Comparison of ENCODE assay signal across 8 mouse cellular contexts in genomic region chr4:148158436-148159348, GRCm38 (mm10). TPM values are rescaled to one million over a fixed set of nuclear protein-coding genes. Genes with fewer than 3 reads are reported as not detected.
A peak's percentile ranks its signal among the peaks of the same experiment; 100 is the strongest.
DNase-seq lines count a peak whose midpoint lies in the region; ATAC-seq lines count a peak whose summit lies in the region.

No protein-coding gene starts in this region.

- peaks cover 32% of the 10 kb centered on the region for H3K36me3 ChIP-seq in heart, embryonic 12.5 days
- peaks cover 38% of the 10 kb centered on the region for H3K36me3 ChIP-seq in embryonic facial prominence, embryonic 10.5 days (replicated peaks)
- H3K36me3 ChIP-seq in midbrain, embryonic 10.5 days = peaks cover 49% of the 10 kb centered on the region

- peaks cover 38% of the 10 kb centered on the region for H3K27me3 ChIP-seq in heart, embryonic 12.5 days (replicated peaks)
- peaks cover 57% of the 10 kb centered on the region for H3K27me3 ChIP-seq in embryonic facial prominence, embryonic 10.5 days (replicated peaks; ENCODE audit: low read depth, poor library complexity, severe bottlenecking)
- H3K27me3 ChIP-seq in midbrain, embryonic 10.5 days (ENCODE audit: low read depth, poor library complexity, severe bottlenecking) = peaks cover 43% of the 10 kb centered on the region

- no peaks in the 10 kb centered on the region for H3K9me3 ChIP-seq in heart, embryonic 12.5 days (replicated peaks)
- H3K9me3 ChIP-seq in embryonic facial prominence, embryonic 10.5 days = no peaks in the 10 kb centered on the region
- H3K9me3 ChIP-seq in midbrain, embryonic 10.5 days (replicated peaks) = no peaks in the 10 kb centered on the region

- 25% methylated on average over 27 of the region's 27 CpGs for WGBS in heart, embryonic 12.5 days
- 26% methylated on average over 27 of the region's 27 CpGs for WGBS in embryonic facial prominence, embryonic 10.5 days
- WGBS in midbrain, embryonic 10.5 days = 25% methylated on average over 27 of the region's 27 CpGs

- H3K4me3 ChIP-seq in heart, embryonic 12.5 days = peak overlapping the region; percentile 79
- H3K4me3 ChIP-seq in embryonic facial prominence, embryonic 10.5 days = peak overlapping the region; percentile 76
- H3K4me3 ChIP-seq in midbrain, embryonic 10.5 days = peak overlapping the region; percentile 83

- peak overlapping the region; percentile 98 for H3K4me2 ChIP-seq in heart, embryonic 12.5 days

- no peak for DNase-seq in heart, adult 8-10 months (ENCODE audit: low spot score)
- peak; percentile 54 for DNase-seq in ES-CJ7 (ENCODE audit: low read depth, low spot score)
- peak; percentile 52 for DNase-seq in embryonic facial prominence, embryonic 10.5 days (ENCODE audit: low spot score)
- DNase-seq in kidney, adult 9 months = peak; percentile 44
- peak; percentile 52 for DNase-seq in midbrain, embryonic 10.5 days (ENCODE audit: low spot score)
- no peak for DNase-seq in adrenal gland, adult 8-10 months

- H3K4me1 ChIP-seq in heart, embryonic 12.5 days (replicated peaks) = peaks cover 24% of the 10 kb centered on the region
- H3K4me1 ChIP-seq in embryonic facial prominence, embryonic 10.5 days = peaks cover 39% of the 10 kb centered on the region
- H3K4me1 ChIP-seq in midbrain, embryonic 10.5 days = peaks cover 44% of the 10 kb centered on the region

- peak overlapping the region; percentile 87 for H3K9ac ChIP-seq in heart, embryonic 12.5 days

- peak overlapping the region; percentile 73 for H3K27ac ChIP-seq in heart, embryonic 12.5 days (ENCODE audit: poor library complexity, severe bottlenecking)
- peak overlapping the region; percentile 85 for H3K27ac ChIP-seq in embryonic facial prominence, embryonic 10.5 days (replicated peaks)
- peak overlapping the region; percentile 93 for H3K27ac ChIP-seq in midbrain, embryonic 10.5 days (replicated peaks)

- ATAC-seq in heart, embryonic 12.5 days (ENCODE audit: insufficient number of reproducible peaks, low FRiP score) = no peak
- no peak for ATAC-seq in erythroid progenitor cell, adult 5-6 weeks (replicated peaks; ENCODE audit: low FRiP score, poor library complexity, severe bottlenecking)

RNA-seq across cellular contexts. Expression of gene Fbxo44, which starts 1.6 kb away (rescaled TPM):
- 24.9 and 25.1 TPM in 2 replicates for polyA plus RNA-seq in heart, embryonic 12.5 days (2016; fragmentation: Nextera tagmentation; extraction: Ambion mirVana)
- total RNA-seq in heart, adult 8-10 months (2022) = 10 to 100 TPM; 25.2 to 33.4 (median 25.5) TPM
- polyA plus RNA-seq in embryonic facial prominence, embryonic 10.5 days (2016; fragmentation: Nextera tagmentation; extraction: Ambion mirVana) = 18.0 and 21.3 TPM in 2 replicates
- polyA plus RNA-seq in midbrain, embryonic 10.5 days (2016; fragmentation: Nextera tagmentation; extraction: Ambion mirVana) = 39.6 and 58.5 TPM in 2 replicates
- total RNA-seq in erythroid progenitor cell, adult 5-6 weeks (2015; ENCODE audit: low replicate concordance) = 1.1 TPM in 1 of 2 replicates, not detected in the other
- total RNA-seq in erythroid progenitor cell, adult 5-6 weeks (2017; ENCODE audit: low replicate concordance) = not detected in 2 replicates
- total RNA-seq in adrenal gland, adult 8-10 months (2022) = 10 to 100 TPM; 15.3 to 41.5 (median 26.8) TPM

RNA-seq across cellular contexts. Expression of gene Fbxo2, which starts 1.7 kb away (rescaled TPM):
- polyA plus RNA-seq in heart, embryonic 12.5 days (2016; fragmentation: Nextera tagmentation; extraction: Ambion mirVana) = 0.70 and 0.92 TPM in 2 replicates
- under 1 TPM; 0.27 to 0.57 (median 0.31) TPM for total RNA-seq in heart, adult 8-10 months (2022)
- 0.82 and 1.1 TPM in 2 replicates for polyA plus RNA-seq in embryonic facial prominence, embryonic 10.5 days (2016; fragmentation: Nextera tagmentation; extraction: Ambion mirVana)
- polyA plus RNA-seq in midbrain, embryonic 10.5 days (2016; fragmentation: Nextera tagmentation; extraction: Ambion mirVana) = 1.1 and 1.3 TPM in 2 replicates
- total RNA-seq in erythroid progenitor cell, adult 5-6 weeks (2015; ENCODE audit: low replicate concordance) = not detected in 2 replicates
- not detected in 2 replicates for total RNA-seq in erythroid progenitor cell, adult 5-6 weeks (2017; ENCODE audit: low replicate concordance)
- total RNA-seq in adrenal gland, adult 8-10 months (2022) = 10 to 100 TPM in 3 of 4 experiments, 1 to 10 TPM in 1; 9.8 to 15.7 (median 13.4) TPM

RNA-seq across cellular contexts. Expression of gene Fbxo6, which starts 6.8 kb away (rescaled TPM):
- polyA plus RNA-seq in heart, embryonic 12.5 days (2016; fragmentation: Nextera tagmentation; extraction: Ambion mirVana) = 20.2 and 22.9 TPM in 2 replicates
- total RNA-seq in heart, adult 8-10 months (2022) = 10 to 100 TPM; 36.1 to 44.0 (median 39.6) TPM
- polyA plus RNA-seq in embryonic facial prominence, embryonic 10.5 days (2016; fragmentation: Nextera tagmentation; extraction: Ambion mirVana) = 8.3 and 10.6 TPM in 2 replicates
- 11.4 and 13.0 TPM in 2 replicates for polyA plus RNA-seq in midbrain, embryonic 10.5 days (2016; fragmentation: Nextera tagmentation; extraction: Ambion mirVana)
- 3.2 TPM in 1 of 2 replicates, not detected in the other for total RNA-seq in erythroid progenitor cell, adult 5-6 weeks (2015; ENCODE audit: low replicate concordance)
- total RNA-seq in erythroid progenitor cell, adult 5-6 weeks (2017; ENCODE audit: low replicate concordance) = 2.1 TPM in 1 of 2 replicates, not detected in the other
- total RNA-seq in adrenal gland, adult 8-10 months (2022) = 10 to 100 TPM; 50.2 to 84.6 (median 64.4) TPM

RNA-seq across cellular contexts. Expression of gene Draxin, which starts 28.2 kb away (rescaled TPM):
- polyA plus RNA-seq in heart, embryonic 12.5 days (2016; fragmentation: Nextera tagmentation; extraction: Ambion mirVana) = 0.05 and 0.08 TPM in 2 replicates
- total RNA-seq in heart, adult 8-10 months (2022) = under 1 TPM; 0.06 to 0.20 (median 0.07) TPM
- 1.5 and 2.4 TPM in 2 replicates for polyA plus RNA-seq in embryonic facial prominence, embryonic 10.5 days (2016; fragmentation: Nextera tagmentation; extraction: Ambion mirVana)
- polyA plus RNA-seq in midbrain, embryonic 10.5 days (2016; fragmentation: Nextera tagmentation; extraction: Ambion mirVana) = 5.3 and 7.5 TPM in 2 replicates
- total RNA-seq in erythroid progenitor cell, adult 5-6 weeks (2015; ENCODE audit: low replicate concordance) = 0.42 TPM in 1 of 2 replicates, not detected in the other
- total RNA-seq in erythroid progenitor cell, adult 5-6 weeks (2017; ENCODE audit: low replicate concordance) = not detected in 2 replicates
- total RNA-seq in adrenal gland, adult 8-10 months (2022) = under 1 TPM; 0.06 to 0.15 (median 0.12) TPM

RNA-seq across cellular contexts. Expression of gene Mad2l2, which starts 28.5 kb away (rescaled TPM):
- polyA plus RNA-seq in heart, embryonic 12.5 days (2016; fragmentation: Nextera tagmentation; extraction: Ambion mirVana) = 36.6 and 39.3 TPM in 2 replicates
- total RNA-seq in heart, adult 8-10 months (2022) = 10 to 100 TPM in 3 of 4 experiments, 1 to 10 TPM in 1; 6.9 to 13.6 (median 11.7) TPM
- polyA plus RNA-seq in embryonic facial prominence, embryonic 10.5 days (2016; fragmentation: Nextera tagmentation; extraction: Ambion mirVana) = 63.3 and 67.3 TPM in 2 replicates
- 72.6 and 85.2 TPM in 2 replicates for polyA plus RNA-seq in midbrain, embryonic 10.5 days (2016; fragmentation: Nextera tagmentation; extraction: Ambion mirVana)
- total RNA-seq in erythroid progenitor cell, adult 5-6 weeks (2015; ENCODE audit: low replicate concordance) = 11.5 and 20.5 TPM in 2 replicates
- total RNA-seq in erythroid progenitor cell, adult 5-6 weeks (2017; ENCODE audit: low replicate concordance) = 0.30 and 5.5 TPM in 2 replicates
- 10 to 100 TPM; 24.5 to 32.7 (median 28.9) TPM for total RNA-seq in adrenal gland, adult 8-10 months (2022)

Comparison
In these comparisons a context has a peak if more than half of its experiments do, and no peak if none do; other contexts are left out.
1. DNase-seq: peak in ES-CJ7 (single experiment), embryonic facial prominence, embryonic 10.5 days (single experiment), kidney, adult 9 months (single experiment) and midbrain, embryonic 10.5 days (single experiment); none in heart, adult 8-10 months (single experiment) and adrenal gland, adult 8-10 months (single experiment).
2. RNA of gene Fbxo44, which starts 1.6 kb away (total RNA-seq): 15.3 to 41.5 TPM in adrenal gland, adult 8-10 months and 25.2 to 33.4 TPM in heart, adult 8-10 months; 1.1 TPM in erythroid progenitor cell, adult 5-6 weeks; every median in the first group is over 4 times any median in the second.
3. RNA of gene Fbxo2, which starts 1.7 kb away (total RNA-seq): 9.8 to 15.7 TPM in adrenal gland, adult 8-10 months; 0.27 to 0.57 TPM in heart, adult 8-10 months and not detected in erythroid progenitor cell, adult 5-6 weeks; every median in the first group is over 4 times any median in the second.
4. RNA of gene Fbxo6, which starts 6.8 kb away (total RNA-seq): 50.2 to 84.6 TPM in adrenal gland, adult 8-10 months and 36.1 to 44.0 TPM in heart, adult 8-10 months; 2.1 to 3.2 TPM in erythroid progenitor cell, adult 5-6 weeks; every median in the first group is over 4 times any median in the second.
5. Peak in every context shown above with its lines, with median percentiles within 50 percentile points of each other: H3K27ac ChIP-seq and H3K4me3 ChIP-seq.